Mouse (Mus musculus): ENCODE results near the gene Cbl.
A peak's percentile ranks its signal among the peaks of the same experiment; 100 is the strongest.

The Cbl gene

GRCm38 (mm10) chr9:44106182-44106581 lies 127.7 kb downstream of the Cbl start:
- DNase-seq (ENCODE audit: low read depth, low spot score): no peak

GRCm38 (mm10) chr9:44105781-44106180 lies 128.1 kb downstream of the Cbl start:
- DNase-seq (ENCODE audit: low read depth, low spot score): no peak

DNA sequence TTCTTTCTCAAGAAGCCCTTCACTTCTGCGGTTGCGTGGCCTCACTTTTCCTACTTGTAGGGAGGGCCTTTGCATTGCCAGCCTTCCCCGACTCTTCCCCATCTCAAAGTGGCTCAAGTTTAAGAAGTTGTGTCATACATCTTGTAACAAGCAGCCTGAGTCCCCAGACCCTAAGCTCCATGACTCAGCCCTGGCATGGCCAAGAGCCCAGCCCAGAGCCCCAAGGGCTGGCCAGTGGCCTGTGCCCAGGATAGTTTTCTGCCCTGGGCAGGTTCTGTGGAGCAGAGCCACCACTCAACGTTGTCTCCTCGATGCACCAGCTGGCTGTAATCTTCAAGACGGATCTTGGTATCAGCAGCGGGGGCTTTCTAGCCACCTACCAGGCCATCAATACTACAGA lies 129.0 kb downstream of the Cbl start:
- DNase-seq (ENCODE audit: low read depth, low spot score): no peak

GRCm38 (mm10) chr9:44101490-44101889 lies 132.4 kb downstream of the Cbl start, which contains the start of gene Mfrp:
TSS of gene Mfrp (plus strand) at chr9:44101729.
- DNase-seq (ENCODE audit: low read depth, low spot score): no peak

DNA sequence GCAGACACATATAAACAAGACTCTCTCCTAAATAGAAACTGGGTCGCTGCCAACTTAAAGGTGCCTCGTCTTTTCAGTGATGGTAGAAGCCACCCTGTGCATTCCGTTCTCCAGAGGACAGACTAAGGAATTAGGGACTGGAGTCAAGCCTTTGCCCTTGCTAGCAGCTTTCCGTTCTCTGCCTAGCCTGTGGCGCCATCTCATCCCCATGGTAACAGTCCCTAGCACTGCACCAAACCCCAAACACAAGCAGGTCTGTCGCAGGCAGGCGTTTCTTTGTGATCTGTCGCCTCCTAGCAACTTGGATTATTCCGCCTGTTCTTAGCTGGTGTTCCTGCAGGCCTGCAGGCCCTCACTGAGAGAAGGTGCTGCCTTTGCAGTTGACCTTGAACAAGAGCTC lies 137.3 kb downstream of the Cbl start:
- DNase-seq (ENCODE audit: low read depth, low spot score): no peak

- DNase-seq (ENCODE audit: low read depth, low spot score): no peak
Measured at GRCm38 (mm10) chr9:44095781-44096180, 138.1 kb downstream of the Cbl start.

- no peak for DNase-seq (ENCODE audit: low read depth, low spot score)
Measured at GRCm38 (mm10) chr9:44094737-44095136, 139.1 kb downstream of the Cbl start.

- DNase-seq (ENCODE audit: low read depth, low spot score): peak; percentile 66
Measured at GRCm38 (mm10) chr9:44093612-44094503, 140.0 kb downstream of the Cbl start.

Data from forelimb bud, embryonic 11.5 days (tissue).